Mouse (Mus musculus): ENCODE results near the gene Gm14418. TPM values are rescaled to one million over a fixed set of nuclear protein-coding genes. Genes with fewer than 3 reads are reported as not detected.
"Not testable (repeated sequence)": the region's sequence is repeated elsewhere in the genome, so short reads cannot be mapped to it uniquely, and the experiment has no call there.

Gene Gm14418
- 7.6 and 9.5 TPM in 2 replicates for polyA plus RNA-seq (2012; rRNA removed)

DNA sequence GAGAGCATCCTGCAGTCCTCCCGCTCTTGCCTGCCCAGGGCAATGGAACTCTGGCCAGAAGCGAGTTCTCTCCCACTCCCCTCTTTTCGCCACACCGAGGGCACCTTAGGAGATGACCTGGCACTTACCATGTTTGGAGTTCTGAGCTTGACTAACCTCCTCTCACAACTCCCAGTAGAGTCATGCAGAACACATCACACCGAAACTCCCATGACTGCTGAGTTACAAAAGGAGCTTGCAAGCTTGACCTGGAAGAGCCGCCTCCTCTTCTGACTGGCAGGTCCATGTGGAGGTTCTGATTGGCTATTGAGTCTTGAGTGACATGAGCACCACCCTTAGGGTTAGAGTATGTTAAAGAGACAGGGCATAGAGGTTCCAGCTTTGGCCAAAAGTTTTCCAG lies at the start of gene Gm14418:
Gm14418 (minus strand) TSS at position 225 of the 400 bp plus-strand sequence.
- not testable (repeated sequence) for DNase-seq (ENCODE audit: extremely low spot score in 1 of 2, low spot score in 1 of 2)

Other genes starting within 250 kb of the Gm14418 start
- gene Gm14410, start 191.9 kb downstream of the Gm14418 start, polyA plus RNA-seq (2012; rRNA removed): 49.3 and 58.2 TPM in 2 replicates
- not detected in 2 replicates for gene Gm14409, start 131.3 kb downstream of the Gm14418 start, polyA plus RNA-seq (2012; rRNA removed)
- 3.0 and 3.4 TPM in 2 replicates for gene Gm14412, start 74.0 kb downstream of the Gm14418 start, polyA plus RNA-seq (2012; rRNA removed)
- 14.9 and 17.9 TPM in 2 replicates for gene Zfp970, start 66.4 kb upstream of the Gm14418 start, polyA plus RNA-seq (2012; rRNA removed)
- gene Gm14403, start 99.9 kb upstream of the Gm14418 start, polyA plus RNA-seq (2012; rRNA removed): 6.2 and 10.6 TPM in 2 replicates
- 0.29 and 0.30 TPM in 2 replicates for gene Gm14406, start 179.9 kb upstream of the Gm14418 start, polyA plus RNA-seq (2012; rRNA removed)